In genomic region chr2:164769258-164770037, GRCm38 (mm10) we compare ENCODE assay signal across 8 mouse cellular contexts. TPM values are rescaled to one million over a fixed set of nuclear protein-coding genes. Genes with fewer than 3 reads are reported as not detected.
DNase-seq lines count a peak whose midpoint lies in the region; ATAC-seq and TF ChIP-seq lines count a peak whose summit lies in the region.

Ube2c (plus strand) TSS chr2:164769898.

- no peaks in the 10 kb centered on the region for H3K27me3 ChIP-seq in hindbrain, embryonic 10.5 days (ENCODE audit: insufficient read depth, poor library complexity, severe bottlenecking)
- H3K27me3 ChIP-seq in lung, postnatal 0 days (replicated peaks; ENCODE audit: insufficient read depth, low read length), result no peaks in the 10 kb centered on the region

- H3K4me2 ChIP-seq in lung, postnatal 0 days (replicated peaks; ENCODE audit: low read depth, low read length), result peak within 1 kb of the TSS; percentile 98

- peaks cover 38% of the 10 kb centered on the region for H3K4me1 ChIP-seq in hindbrain, embryonic 10.5 days (replicated peaks)
- H3K4me1 ChIP-seq in lung, postnatal 0 days (ENCODE audit: insufficient read depth, low read depth, low read length), result peaks cover 8% of the 10 kb centered on the region

- peak; percentile 98 for ATAC-seq in frontal cortex, adult (ENCODE audit: low TSS enrichment)
- peak; percentile 100 for ATAC-seq in lung, postnatal 0 days

- WGBS in hindbrain, embryonic 10.5 days, result 2% methylated on average over 53 of the region's 53 CpGs
- 3% methylated on average over 53 of the region's 53 CpGs for WGBS in lung, postnatal 0 days

- peak within 1 kb of the TSS; percentile 93 for H3K4me3 ChIP-seq in hindbrain, embryonic 10.5 days
- peak within 1 kb of the TSS; percentile 72 for H3K4me3 ChIP-seq in lung, postnatal 0 days (ENCODE audit: low read depth, low read length)

- peak; percentile 81 for TF ChIP-seq EP300 in lung, postnatal 0 days (IDR thresholded peaks at IDR 0.05)

- DNase-seq in MN1 (ENCODE audit: low spot score), result peak; percentile 100
- peak; percentile 99 for DNase-seq in cerebellum, adult 9-10 months
- peak; percentile 99 for DNase-seq in hindbrain, embryonic 10.5 days (ENCODE audit: low spot score)
- DNase-seq in layer of hippocampus, adult 9-11 months, result peak; percentile 98
- peak; percentile 99 for DNase-seq in lung, postnatal 0 days (ENCODE audit: low spot score)
- DNase-seq in ovary, postnatal 14 days (ENCODE audit: low spot score), result peak; percentile 96
- DNase-seq in thymus, postnatal 14 days, result peak; percentile 97

- TF ChIP-seq CTCF in lung, postnatal 0 days (IDR thresholded peaks at IDR 0.05), result peak; percentile 46

- H3K36me3 ChIP-seq in hindbrain, embryonic 10.5 days, result peaks cover 71% of the 10 kb centered on the region
- no peaks in the 10 kb centered on the region; the same call in 1 of the 2 replicates for H3K36me3 ChIP-seq in lung, postnatal 0 days (ENCODE audit: insufficient read depth, low read length)

- H3K9ac ChIP-seq in lung, postnatal 0 days (replicated peaks; ENCODE audit: low read depth), result peak within 1 kb of the TSS; percentile 47

- peak within 1 kb of the TSS; percentile 96 for H3K27ac ChIP-seq in hindbrain, embryonic 10.5 days
- no peak within 1 kb of the TSS for H3K27ac ChIP-seq in lung, postnatal 0 days (ENCODE audit: low read length)

- no peaks in the 10 kb centered on the region for H3K9me3 ChIP-seq in hindbrain, embryonic 10.5 days
- no peaks in the 10 kb centered on the region for H3K9me3 ChIP-seq in lung, postnatal 0 days (ENCODE audit: low read length)

RNA-seq across cellular contexts. Expression of gene Ube2c, which starts in this region (rescaled TPM):
- polyA plus RNA-seq in hindbrain, embryonic 10.5 days (2016; fragmentation: Nextera tagmentation; extraction: Ambion mirVana), result 588 and 602 TPM in 2 replicates
- polyA plus RNA-seq in lung, postnatal 0 days (2015; fragmentation: Nextera tagmentation; extraction: Ambion mirVana), result 21.1 and 33.3 TPM in 2 replicates

Comparison
In these comparisons a context has a peak if more than half of its experiments do, and no peak if none do; other contexts are left out.
1. RNA of gene Ube2c (polyA plus RNA-seq): 588 to 602 TPM in hindbrain, embryonic 10.5 days; 21.1 to 33.3 TPM in lung, postnatal 0 days; every median in the first group is over 10 times any median in the second.
2. Peak in every context shown above with its lines, with median percentiles within 50 percentile points of each other: DNase-seq.